Mouse (Mus musculus): Measurements from ENCODE around the gene Aktip. TPM values are rescaled to one million over a fixed set of nuclear protein-coding genes. Genes with fewer than 3 reads are reported as not detected.

Gene Aktip
- polyA plus RNA-seq, 1 experiment from 2014 or later = 113 TPM

DNA sequence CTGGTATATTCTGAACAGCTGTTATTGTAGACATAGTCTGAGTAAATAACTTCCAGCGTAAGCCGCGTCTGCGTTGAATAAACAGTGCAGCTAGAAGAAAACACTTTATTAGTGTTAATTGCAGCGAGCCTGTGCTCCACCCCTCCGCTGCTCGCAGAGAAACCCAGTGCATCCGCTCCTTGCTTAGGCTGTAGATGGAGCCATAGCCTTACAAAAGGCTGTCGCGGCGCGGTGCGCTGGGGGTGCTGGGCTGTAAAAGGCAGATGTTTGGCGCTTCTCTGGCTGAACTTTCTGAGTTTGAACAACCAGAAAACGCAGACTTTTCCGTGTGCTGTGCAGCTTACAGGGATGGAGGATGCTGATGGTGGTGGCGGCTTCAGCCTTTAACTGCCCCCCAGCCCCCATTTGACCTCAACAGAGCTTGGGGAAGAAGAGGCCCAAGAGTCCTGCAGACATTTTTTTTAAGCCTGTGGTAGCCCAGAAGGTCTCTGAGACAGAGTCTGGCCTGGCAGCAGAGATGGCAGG is 8.9 kb downstream of the Aktip start:
- WGBS = 2% methylated on average over 17 of the region's 17 CpGs
- no peaks in the 10 kb centered on the region for H3K36me3 ChIP-seq
- no peak overlapping the region for H3K9ac ChIP-seq (replicated peaks)
- no peak overlapping the region for H3K27ac ChIP-seq (replicated peaks)
- peaks cover 60% of the 10 kb centered on the region for H3K27me3 ChIP-seq (replicated peaks)
- H3K4me1 ChIP-seq = peaks cover 5% of the 10 kb centered on the region
- no peak overlapping the region for H3K4me3 ChIP-seq (replicated peaks)
- peak overlapping the region; percentile 29 for H3K4me2 ChIP-seq
- ATAC-seq (ENCODE audit: low FRiP score) = peak; percentile 86
- H3K9me3 ChIP-seq (replicated peaks) = no peaks in the 10 kb centered on the region

DNA sequence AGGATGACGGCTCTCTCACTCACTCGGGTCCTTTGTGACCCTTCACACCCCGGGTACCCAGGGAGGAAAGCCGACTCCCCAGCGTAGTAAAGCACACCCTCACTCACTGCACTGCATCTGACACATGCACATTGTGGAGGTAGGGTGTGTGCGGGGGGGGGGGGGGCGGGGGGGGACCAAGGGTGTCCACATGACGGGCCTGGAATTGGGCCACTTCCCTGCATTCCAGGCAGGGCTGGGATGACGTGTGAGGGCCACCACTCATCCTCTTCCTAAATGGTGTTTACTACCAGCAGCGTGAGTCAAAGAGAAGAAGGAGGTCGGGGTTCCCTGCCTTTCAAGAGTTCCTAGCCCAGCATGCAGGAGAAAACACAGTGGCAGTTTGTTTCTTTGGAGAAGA is 11.6 kb downstream of the Aktip start:
- no peak for ATAC-seq (ENCODE audit: low FRiP score)
- peaks cover 37% of the 10 kb centered on the region for H3K27me3 ChIP-seq (replicated peaks)
- WGBS = 75% methylated on average over 11 of the region's 11 CpGs

DNA sequence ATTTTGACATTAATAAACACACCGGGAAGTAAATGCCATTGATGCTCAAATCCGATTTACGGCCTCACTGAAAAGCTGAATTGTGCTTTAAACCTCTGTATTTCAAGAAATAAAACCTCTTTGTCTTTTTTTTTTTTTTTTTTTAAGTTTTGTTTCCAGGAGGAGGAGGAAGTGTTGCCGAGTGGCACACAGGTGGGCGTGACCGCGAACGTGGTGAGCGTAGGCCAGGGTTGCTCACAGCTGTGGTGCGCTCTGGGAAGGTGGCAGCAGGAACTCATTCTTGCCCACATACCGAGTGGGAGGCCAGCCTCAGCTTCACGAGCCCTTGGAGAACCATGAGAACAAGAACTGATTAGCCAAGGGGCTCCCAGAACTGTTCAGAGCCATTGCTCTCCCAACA is 13.4 kb downstream of the Aktip start:
- Histone ChIP-seq H3K4me3 (replicated peaks) (no peak overlapping the region), H3K36me3 (no peaks in the 10 kb centered on the region), H3K9ac (replicated peaks) (no peak overlapping the region), H3K4me1 (peaks cover 5% of the 10 kb centered on the region), H3K27me3 (replicated peaks) (peaks cover 23% of the 10 kb centered on the region), H3K9me3 (replicated peaks) (no peaks in the 10 kb centered on the region), H3K4me2 (no peak overlapping the region), H3K27ac (replicated peaks) (no peak overlapping the region)
- ATAC-seq (ENCODE audit: low FRiP score) = no peak
- WGBS = 78% methylated on average over 12 of the region's 12 CpGs

More for the DNA sequence above, 11.6 kb downstream of the Aktip start:
- H3K4me3 ChIP-seq (replicated peaks) = no peak overlapping the region
- peaks cover 5% of the 10 kb centered on the region for H3K4me1 ChIP-seq
- no peak overlapping the region for H3K9ac ChIP-seq (replicated peaks)
- no peak overlapping the region for H3K27ac ChIP-seq (replicated peaks)
- H3K4me2 ChIP-seq = no peak overlapping the region
- H3K9me3 ChIP-seq (replicated peaks) = no peaks in the 10 kb centered on the region
- H3K36me3 ChIP-seq = no peaks in the 10 kb centered on the region

DNA sequence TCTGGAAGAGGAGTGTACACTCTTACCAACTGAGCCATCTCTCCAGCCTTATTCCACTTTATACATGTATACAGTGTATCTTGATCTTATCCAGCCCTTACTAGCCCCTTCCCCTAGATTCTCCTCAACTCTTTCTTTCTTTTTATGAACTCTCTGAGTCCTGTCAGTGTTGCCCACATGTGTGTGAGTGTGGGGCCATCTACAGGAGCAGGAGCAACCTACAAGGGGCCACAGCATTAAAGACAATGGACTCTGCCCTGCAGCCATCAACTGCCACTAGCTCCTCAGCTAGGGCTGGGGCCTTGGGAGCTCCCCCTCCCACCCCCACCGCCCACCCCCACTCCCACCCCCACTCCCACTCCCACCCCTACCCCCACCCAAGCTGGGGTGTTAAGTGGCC is 22.1 kb downstream of the Aktip start:
- no peak for ATAC-seq (ENCODE audit: low FRiP score)
- WGBS = 44% methylated on average over 1 of the region's 1 CpGs
- Histone ChIP-seq H3K4me2 (no peak overlapping the region), H3K4me3 (replicated peaks) (no peak overlapping the region), H3K27me3 (replicated peaks) (no peaks in the 10 kb centered on the region; the same call in 1 of the 2 replicates), H3K9ac (replicated peaks) (no peak overlapping the region), H3K36me3 (no peaks in the 10 kb centered on the region), H3K4me1 (no peaks in the 10 kb centered on the region), H3K27ac (replicated peaks) (no peak overlapping the region), H3K9me3 (replicated peaks) (no peaks in the 10 kb centered on the region)

DNA sequence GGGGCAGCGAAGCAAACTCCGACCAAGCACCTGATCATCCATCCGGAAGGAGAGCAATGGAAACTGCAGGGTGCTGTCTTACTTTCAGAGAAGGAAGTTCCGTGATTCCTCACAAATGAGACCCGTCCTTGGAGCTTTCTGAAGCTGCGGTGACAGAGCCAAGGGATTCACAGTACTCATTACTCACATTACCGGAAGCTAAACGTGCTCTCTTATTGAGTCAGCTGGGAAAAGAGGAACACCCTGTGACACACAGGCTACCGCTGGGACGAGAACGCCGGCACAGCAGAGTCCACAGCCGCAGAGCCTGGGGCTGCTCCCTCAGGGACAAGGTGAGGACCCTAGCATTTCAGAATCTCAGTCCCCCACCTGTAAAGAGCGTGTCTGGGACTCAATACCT is 23.6 kb downstream of the Aktip start:
- no peaks in the 10 kb centered on the region; the same call in 1 of the 2 replicates for H3K27me3 ChIP-seq (replicated peaks)
- H3K4me1 ChIP-seq = peaks cover 6% of the 10 kb centered on the region
- ATAC-seq (ENCODE audit: low FRiP score) = no peak
- 60% methylated on average over 14 of the region's 14 CpGs for WGBS
- no peak overlapping the region for H3K4me3 ChIP-seq (replicated peaks)
- H3K4me2 ChIP-seq = no peak overlapping the region
- H3K9me3 ChIP-seq (replicated peaks) = no peaks in the 10 kb centered on the region
- no peak overlapping the region for H3K9ac ChIP-seq (replicated peaks)
- H3K36me3 ChIP-seq = no peaks in the 10 kb centered on the region
- H3K27ac ChIP-seq (replicated peaks) = no peak overlapping the region

DNA sequence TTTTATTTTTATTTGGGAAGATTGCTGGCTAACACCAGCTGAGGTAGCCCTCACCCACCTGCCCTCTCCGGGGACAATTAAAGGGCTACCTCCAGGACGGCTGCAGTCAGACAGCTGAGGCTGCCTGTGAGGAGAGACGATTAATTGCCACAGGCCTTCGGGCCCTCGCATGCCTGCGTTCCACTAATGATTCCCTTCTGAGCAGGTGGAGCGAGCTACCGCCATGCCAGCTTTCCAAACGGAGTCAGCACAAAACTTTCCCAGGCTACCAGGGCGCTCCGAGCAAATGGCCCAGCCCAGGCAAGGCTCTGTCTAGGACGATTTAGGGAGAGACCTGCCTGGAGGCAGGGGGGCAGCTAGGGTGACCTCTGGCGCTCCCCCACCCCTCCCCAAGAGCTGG is 28.2 kb downstream of the Aktip start:
- Histone ChIP-seq H3K4me1 (peaks cover 15% of the 10 kb centered on the region), H3K9me3 (replicated peaks) (no peaks in the 10 kb centered on the region), H3K9ac (replicated peaks) (no peak overlapping the region), H3K4me3 (replicated peaks) (no peak overlapping the region), H3K4me2 (peak overlapping the region; percentile 13; the same call in 1 of the 2 replicates), H3K27ac (replicated peaks) (no peak overlapping the region), H3K27me3 (replicated peaks) (no peaks in the 10 kb centered on the region; the same call in none of the 2 replicates), H3K36me3 (no peaks in the 10 kb centered on the region)
- 13% methylated on average over 13 of the region's 13 CpGs for WGBS
- ATAC-seq (ENCODE audit: low FRiP score) = no peak

DNA sequence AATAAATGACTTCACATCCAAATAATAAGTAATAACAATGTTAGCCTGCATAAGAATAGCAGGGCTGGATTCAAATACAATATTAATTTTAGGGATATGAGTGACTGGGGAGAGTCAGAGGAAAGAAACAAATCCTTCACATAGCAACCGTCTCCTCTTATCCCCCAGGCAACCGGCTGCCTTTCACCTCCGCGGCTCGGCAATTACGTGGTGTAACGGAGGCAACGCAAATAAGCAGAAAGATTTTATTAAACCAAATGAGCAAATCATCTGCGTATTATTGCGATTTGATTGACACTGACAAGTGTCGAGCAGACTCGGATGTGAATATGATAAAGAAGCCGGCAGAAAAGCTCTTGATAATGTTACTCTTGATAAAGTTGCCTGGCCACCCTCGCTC is 28.9 kb downstream of the Aktip start:
- ATAC-seq (ENCODE audit: low FRiP score) = 0 out of 2 replicates have a peak, but pooled peaks have one; percentile 41
- H3K9me3 ChIP-seq (replicated peaks) = no peaks in the 10 kb centered on the region
- H3K36me3 ChIP-seq = no peaks in the 10 kb centered on the region
- WGBS = 16% methylated on average over 14 of the region's 14 CpGs
- H3K27ac ChIP-seq (replicated peaks) = no peak overlapping the region
- H3K4me2 ChIP-seq = peak overlapping the region; percentile 45
- H3K4me1 ChIP-seq = peaks cover 15% of the 10 kb centered on the region
- H3K9ac ChIP-seq (replicated peaks) = no peak overlapping the region
- H3K27me3 ChIP-seq (replicated peaks) = no peaks in the 10 kb centered on the region; the same call in none of the 2 replicates
- H3K4me3 ChIP-seq (replicated peaks) = no peak overlapping the region

DNA sequence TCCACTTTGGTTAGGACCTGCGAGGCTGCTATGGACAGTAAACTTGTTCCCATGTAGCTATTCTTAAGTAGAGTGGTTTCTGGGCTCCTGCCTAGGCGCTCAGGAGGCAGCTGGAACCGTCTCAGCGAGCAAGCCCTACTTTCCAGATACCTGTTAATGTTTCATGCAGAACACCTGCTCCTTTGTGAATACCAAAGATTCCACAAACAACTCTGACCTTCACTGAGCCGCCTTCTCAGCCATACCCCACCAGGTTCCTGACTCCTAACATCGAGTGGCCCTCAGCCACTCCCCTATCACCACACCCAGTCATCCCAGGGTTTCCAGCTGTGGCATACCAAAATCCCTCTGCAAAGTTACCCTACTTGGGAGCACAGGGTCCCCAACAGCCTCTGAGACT is 29.6 kb downstream of the Aktip start:
- H3K36me3 ChIP-seq = no peaks in the 10 kb centered on the region
- 79% methylated on average over 6 of the region's 6 CpGs for WGBS
- peaks cover 15% of the 10 kb centered on the region for H3K4me1 ChIP-seq
- H3K27ac ChIP-seq (replicated peaks) = no peak overlapping the region
- no peak overlapping the region for H3K4me3 ChIP-seq (replicated peaks)
- H3K27me3 ChIP-seq (replicated peaks) = no peaks in the 10 kb centered on the region; the same call in 1 of the 2 replicates
- no peak overlapping the region for H3K4me2 ChIP-seq
- no peak for ATAC-seq (ENCODE audit: low FRiP score)
- H3K9me3 ChIP-seq (replicated peaks) = no peaks in the 10 kb centered on the region
- H3K9ac ChIP-seq (replicated peaks) = no peak overlapping the region

DNA sequence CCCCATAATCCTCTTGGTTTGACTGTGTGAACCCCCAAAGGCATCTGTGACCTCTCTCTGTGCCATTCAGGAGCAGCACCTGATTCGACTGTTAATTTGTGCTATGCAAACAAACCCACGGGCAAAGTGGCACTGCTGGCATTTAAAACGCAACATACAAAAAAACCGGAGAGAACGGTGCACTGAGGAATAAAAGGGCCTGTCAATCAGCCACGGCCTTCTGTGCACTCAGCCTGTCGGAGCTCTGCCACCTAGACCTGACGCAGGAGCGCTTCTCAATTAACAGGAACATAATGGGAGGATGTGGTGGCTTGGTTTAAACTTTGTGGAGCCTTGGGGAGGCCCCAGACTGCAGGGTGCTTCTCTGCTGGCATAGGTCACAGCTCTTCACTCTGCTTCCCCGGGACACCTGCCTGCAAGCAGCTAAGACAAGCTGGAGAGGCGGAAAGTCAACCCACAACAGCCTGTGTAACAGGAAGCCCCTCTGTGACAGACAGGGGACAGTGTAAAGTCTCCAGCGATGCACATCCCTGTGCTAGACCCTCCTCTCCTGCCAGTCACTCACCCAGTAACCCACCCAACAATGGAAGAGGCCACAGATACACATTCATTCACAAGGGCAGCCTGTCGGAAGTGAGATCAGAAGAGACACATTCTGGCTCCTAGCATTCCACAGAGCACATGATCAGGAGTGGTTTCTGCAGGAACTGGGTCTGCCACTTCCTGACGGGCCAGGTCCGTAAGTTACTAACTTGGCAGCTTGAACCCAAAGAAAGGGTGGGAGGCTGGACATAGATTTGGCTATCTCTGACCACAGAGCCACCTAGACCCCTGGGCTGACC is 39.6 kb downstream of the Aktip start:
- H3K4me1 ChIP-seq = peaks cover 5% of the 10 kb centered on the region; the same call in 1 of the 2 replicates
- H3K4me2 ChIP-seq = no peak overlapping the region
- H3K9ac ChIP-seq (replicated peaks) = no peak overlapping the region
- H3K4me3 ChIP-seq (replicated peaks) = no peak overlapping the region
- no peak overlapping the region for H3K27ac ChIP-seq (replicated peaks)
- H3K27me3 ChIP-seq (replicated peaks) = no peaks in the 10 kb centered on the region
- ATAC-seq (ENCODE audit: low FRiP score) = no peak
- no peaks in the 10 kb centered on the region for H3K9me3 ChIP-seq (replicated peaks)
- H3K36me3 ChIP-seq = no peaks in the 10 kb centered on the region
- WGBS = 42% methylated on average over 15 of the region's 15 CpGs

DNA sequence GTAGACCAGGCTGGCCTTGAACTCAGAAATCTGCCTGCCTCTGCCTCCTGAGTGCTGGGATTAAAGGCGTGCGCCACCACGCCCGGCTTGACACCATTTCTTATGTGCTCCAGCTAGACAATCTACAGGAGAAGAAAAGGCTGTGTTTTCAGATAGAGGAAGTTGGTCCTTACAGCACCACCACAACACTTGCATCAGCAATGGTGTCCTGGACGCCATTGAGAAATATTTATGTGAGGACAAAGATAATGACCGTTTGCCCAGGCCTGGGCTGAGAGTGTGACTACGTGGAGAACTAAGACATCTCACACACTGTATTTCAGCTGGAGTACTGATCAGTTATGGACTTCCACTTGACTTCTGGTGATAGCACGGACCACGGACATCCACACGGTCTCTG is 41.2 kb downstream of the Aktip start:
- Histone ChIP-seq H3K4me1 (peaks cover 5% of the 10 kb centered on the region; the same call in 1 of the 2 replicates), H3K27ac (replicated peaks) (no peak overlapping the region), H3K4me2 (no peak overlapping the region), H3K9me3 (replicated peaks) (no peaks in the 10 kb centered on the region), H3K9ac (replicated peaks) (no peak overlapping the region), H3K36me3 (no peaks in the 10 kb centered on the region), H3K27me3 (replicated peaks) (no peaks in the 10 kb centered on the region), H3K4me3 (replicated peaks) (no peak overlapping the region)
- 93% methylated on average over 10 of the region's 10 CpGs for WGBS
- no peak for ATAC-seq (ENCODE audit: low FRiP score)

DNA sequence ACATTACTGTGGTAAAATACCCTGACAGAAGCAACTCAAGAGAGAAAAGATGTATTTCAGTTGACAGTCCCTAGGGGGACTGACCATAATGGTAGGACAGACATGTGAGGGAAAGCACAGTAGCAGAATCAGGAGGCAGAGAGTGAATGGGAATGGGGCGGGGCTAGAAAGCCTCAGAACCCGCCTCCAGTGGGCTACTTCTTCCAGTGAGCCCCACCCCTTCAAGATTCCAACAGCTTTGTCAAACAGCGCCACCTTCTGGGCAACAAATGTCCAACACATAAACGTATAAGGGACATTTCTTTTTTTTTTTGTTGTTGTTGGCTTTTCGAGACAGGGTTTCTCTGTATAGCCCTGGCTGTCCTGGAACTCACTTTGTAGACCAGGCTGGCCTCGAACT is 45.2 kb downstream of the Aktip start:
- no peak for ATAC-seq (ENCODE audit: low FRiP score)
- WGBS = 43% methylated on average over 6 of the region's 6 CpGs
- H3K27me3 ChIP-seq (replicated peaks) = no peaks in the 10 kb centered on the region

DNA sequence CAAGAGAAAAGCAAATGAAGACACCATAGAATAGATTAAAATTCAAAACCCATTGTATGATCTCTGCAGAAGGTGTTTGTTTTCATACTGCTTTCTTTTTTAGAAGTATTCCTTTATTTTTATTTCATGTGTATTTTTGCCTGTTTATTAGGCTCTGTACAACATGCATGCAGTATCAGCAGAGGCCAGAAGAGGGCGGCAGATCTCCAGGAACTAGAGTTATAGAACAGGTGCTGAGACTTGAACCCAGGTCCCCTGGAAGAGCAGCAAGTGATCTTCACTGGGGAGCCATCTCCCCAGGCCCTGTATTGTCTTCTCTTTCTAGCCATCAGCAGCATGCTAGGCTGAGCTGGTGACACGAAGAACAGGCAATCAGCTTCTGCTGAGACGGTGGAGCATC is 45.9 kb downstream of the Aktip start:
- no peak overlapping the region for H3K9ac ChIP-seq (replicated peaks)
- H3K9me3 ChIP-seq (replicated peaks) = no peaks in the 10 kb centered on the region
- WGBS = 81% methylated on average over 3 of the region's 3 CpGs
- no peak overlapping the region for H3K27ac ChIP-seq (replicated peaks)
- H3K36me3 ChIP-seq = no peaks in the 10 kb centered on the region
- no peak overlapping the region for H3K4me2 ChIP-seq
- H3K4me1 ChIP-seq = peaks cover 1% of the 10 kb centered on the region; the same call in 1 of the 2 replicates
- H3K27me3 ChIP-seq (replicated peaks) = no peaks in the 10 kb centered on the region
- ATAC-seq (ENCODE audit: low FRiP score) = no peak
- no peak overlapping the region for H3K4me3 ChIP-seq (replicated peaks)

More for the DNA sequence above, 45.2 kb downstream of the Aktip start:
- H3K4me3 ChIP-seq (replicated peaks) = no peak overlapping the region
- H3K9ac ChIP-seq (replicated peaks) = no peak overlapping the region
- no peak overlapping the region for H3K4me2 ChIP-seq
- no peaks in the 10 kb centered on the region for H3K36me3 ChIP-seq
- no peaks in the 10 kb centered on the region for H3K9me3 ChIP-seq (replicated peaks)
- no peak overlapping the region for H3K27ac ChIP-seq (replicated peaks)
- no peaks in the 10 kb centered on the region for H3K4me1 ChIP-seq
